Mouse (Mus musculus) T-helper 1 cell (primary cell): ENCODE measurements around the gene Sh3bgrl.

Experiments used
- in situ Hi-C: fragments of 300-600 bp; cut with MboI, MseI; formaldehyde crosslinking; loops from one replicate; pipeline ENCODE4 v1.15.1; 2025; ENCODE audit warnings: high pct_unique_total_duplicates

Gene Sh3bgrl

GRCm38 (mm10) chrX:109238163-109238562 lies 143.0 kb downstream of the Sh3bgrl start:
- in situ Hi-C loops, result no loop called here
